Mouse (Mus musculus): ENCODE measurements at regions not wholly inside any gene's neighbourhood (a gene's known extent, or its start where the extent isn't known, plus 50 kb on each side); places are given as distances from the start of the nearest gene placed in this dataset. TPM values are rescaled to one million over a fixed set of nuclear protein-coding genes. Genes with fewer than 3 reads are reported as not detected.

GRCm38 (mm10) chr11:28636752-28637151, 52.6 kb upstream of the Ccdc85a start:
- H3K27me3 ChIP-seq (ENCODE audit: control insufficient read depth, insufficient read depth, low read length) = no peaks in the 10 kb centered on the region
- no peak for ATAC-seq (ENCODE audit: insufficient number of reproducible peaks, insufficient read depth, low FRiP score, low read depth)
- no peaks in the 10 kb centered on the region for H3K36me3 ChIP-seq (ENCODE audit: control insufficient read depth, insufficient read depth, low read length)
- H3K27ac ChIP-seq (ENCODE audit: low read length) = no peak overlapping the region
- H3K4me1 ChIP-seq (ENCODE audit: control insufficient read depth, insufficient read depth, low read length) = 0 out of 2 replicates have a peak, but pooled peaks cover 6% of the 10 kb centered on the region
- H3K9ac ChIP-seq (replicated peaks; ENCODE audit: low read depth, low read length) = no peak overlapping the region
- no peak overlapping the region for H3K4me2 ChIP-seq (replicated peaks; ENCODE audit: low read depth, low read length)
- WGBS = 48% methylated on average over 3 of the region's 3 CpGs
- H3K9me3 ChIP-seq (ENCODE audit: control insufficient read depth, low read depth, low read length) = no peaks in the 10 kb centered on the region
- H3K4me3 ChIP-seq (ENCODE audit: low read depth, low read length) = no peak overlapping the region

MicroRNA genes in the stretch of these regions (microRNA counts, 519-probe panel; counts per million panel counts)
- 1,850 counts per million, percentile 14 among the panel's probes with 10 or more counts for microRNA mmu-miR-216a
- not detected for microRNA mmu-miR-216b
- not detected for microRNA mmu-miR-217

Small RNA genes lying in the stretch of these regions (microRNA-seq; reads per million reads assigned to microRNA genes)
- 0.78 reads per million for gene Mir216a
- gene Mir216b = not detected
- gene Mir216c = not detected
- 6.0 reads per million, percentile 14 among the genes with 10 or more reads in this experiment for gene Mir217
